Comparison of ENCODE assay signal across 35 mouse cellular contexts in genomic region chr9:99459730-99460129, GRCm38 (mm10). TPM values are rescaled to one million over a fixed set of nuclear protein-coding genes. Genes with fewer than 3 reads are reported as not detected.
"Had no signal": no experiment of that assay in that cellular context is flagged by ENCODE, and none has a peak within 500 bp of the region (broad histone marks: within the 10 kb centered on the region; RNA-seq: fewer than 3 reads in every experiment).

No protein-coding gene starts in this region.

- H3K36me3 ChIP-seq: heart, embryonic 13.5 days; heart, embryonic 15.5 days; hindbrain, embryonic 13.5 days; hindbrain, embryonic 15.5 days; kidney, embryonic 15.5 days; limb, embryonic 13.5 days; limb, embryonic 15.5 days; liver, embryonic 12.5 days had no signal

- H3K4me3 ChIP-seq: heart, adult 2 months; heart, embryonic 13.5 days; heart, embryonic 15.5 days; hindbrain, embryonic 13.5 days; hindbrain, embryonic 15.5 days; kidney, embryonic 15.5 days; limb, embryonic 13.5 days; limb, embryonic 15.5 days; liver, embryonic 12.5 days had no signal

- H3K9ac ChIP-seq: heart, embryonic 13.5 days; heart, embryonic 15.5 days; hindbrain, embryonic 13.5 days; hindbrain, embryonic 15.5 days; kidney, embryonic 15.5 days; limb, embryonic 13.5 days; limb, embryonic 15.5 days; liver, embryonic 12.5 days; liver, embryonic 14.5 days had no signal

- DNase-seq: gastrocnemius, postnatal 14 days; gastrocnemius, postnatal 36 days; heart, adult 11 months; heart, adult 2 months; heart, postnatal 14 days; heart, postnatal 36 days; kidney, adult 11 months; kidney, adult 2 months; kidney, adult 9 months; kidney, postnatal 14 days; kidney, postnatal 36 days; layer of hippocampus, adult 9-11 months; layer of hippocampus, postnatal 36 days; left cerebral cortex, postnatal 4 days had no signal

- H3K27me3 ChIP-seq: hindbrain, embryonic 15.5 days; limb, embryonic 13.5 days; limb, embryonic 15.5 days had no signal

- ATAC-seq: hindbrain, postnatal 0 days; liver, embryonic 12.5 days had no signal

- H3K4me1 ChIP-seq: heart, embryonic 13.5 days; heart, embryonic 15.5 days; hindbrain, embryonic 13.5 days; hindbrain, embryonic 15.5 days; kidney, embryonic 15.5 days; limb, embryonic 13.5 days; liver, embryonic 12.5 days had no signal

- H3K9me3 ChIP-seq: heart, embryonic 13.5 days; heart, embryonic 15.5 days; hindbrain, embryonic 13.5 days; hindbrain, embryonic 15.5 days; kidney, embryonic 15.5 days; limb, embryonic 13.5 days; limb, embryonic 15.5 days; liver, embryonic 12.5 days had no signal

- H3K4me2 ChIP-seq: heart, embryonic 11.5 days; heart, embryonic 13.5 days; heart, embryonic 15.5 days; hindbrain, embryonic 13.5 days; hindbrain, embryonic 15.5 days; kidney, embryonic 15.5 days; limb, embryonic 13.5 days; limb, embryonic 15.5 days; liver, embryonic 12.5 days had no signal

- H3K27ac ChIP-seq: heart, adult 2 months; heart, embryonic 13.5 days; heart, embryonic 15.5 days; hindbrain, embryonic 13.5 days; hindbrain, embryonic 15.5 days; hindbrain, postnatal 0 days; kidney, embryonic 15.5 days; kidney, postnatal 0 days; limb, embryonic 13.5 days; limb, embryonic 15.5 days; liver, embryonic 12.5 days; liver, embryonic 14.5 days had no signal

RNA-seq across cellular contexts. Expression of gene Nme9, which starts 8.5 kb away (rescaled TPM):
- total RNA-seq: gastrocnemius, adult 8-10 months; gastrocnemius, postnatal 14 days; gastrocnemius, postnatal 36 days; heart, adult 2 months; heart, postnatal 36 days; hematopoietic stem cell, adult 5-6 weeks; left cerebral cortex, adult 18-20 months; left cerebral cortex, postnatal 10 days; left cerebral cortex, postnatal 25 days; liver, adult 2 months had no signal
- polyA plus RNA-seq: heart, embryonic 13.5 days; intestine, embryonic 14.5 days; limb, embryonic 11.5 days; limb, embryonic 13.5 days; limb, embryonic 15.5 days; liver, adult 2 months; liver, embryonic 12.5 days; liver, embryonic 16.5 days had no signal
